Comparison of ENCODE assay signal across 26 mouse cellular contexts in genomic region chr9:46672050-46672449, GRCm38 (mm10).
DNase-seq lines count a peak whose midpoint lies in the region; ATAC-seq and TF ChIP-seq lines count a peak whose summit lies in the region.
"Had no signal": no experiment of that assay in that cellular context is flagged by ENCODE, and none has a peak within 500 bp of the region (broad histone marks: within the 10 kb centered on the region; RNA-seq: fewer than 3 reads in every experiment).

No protein-coding gene starts in this region.

- no peaks in the 10 kb centered on the region for H3K27me3 ChIP-seq in forebrain, embryonic 11.5 days (ENCODE audit: control insufficient read depth, insufficient read depth, low read length)
- no peaks in the 10 kb centered on the region for H3K27me3 ChIP-seq in forebrain, embryonic 14.5 days (replicated peaks; ENCODE audit: control insufficient read depth, insufficient read depth, low read length)
- H3K27me3 ChIP-seq in kidney, embryonic 14.5 days (ENCODE audit: control insufficient read depth, insufficient read depth, low read length), result no peaks in the 10 kb centered on the region
- no peaks in the 10 kb centered on the region for H3K27me3 ChIP-seq in kidney, postnatal 0 days (ENCODE audit: insufficient read depth, low read length)
- H3K27me3 ChIP-seq: embryonic facial prominence, embryonic 13.5 days; embryonic facial prominence, embryonic 15.5 days; forebrain, embryonic 13.5 days had no signal

- no peak overlapping the region for H3K4me3 ChIP-seq in forebrain, embryonic 11.5 days (ENCODE audit: low read depth, low read length)
- no peak overlapping the region for H3K4me3 ChIP-seq in forebrain, embryonic 14.5 days (ENCODE audit: low read depth, low read length)
- no peak overlapping the region for H3K4me3 ChIP-seq in kidney, embryonic 14.5 days (ENCODE audit: low read length)
- H3K4me3 ChIP-seq in kidney, postnatal 0 days (replicated peaks; ENCODE audit: low read depth, low read length), result no peak overlapping the region
- H3K4me3 ChIP-seq: embryonic facial prominence, embryonic 13.5 days; embryonic facial prominence, embryonic 15.5 days; erythroblast, embryonic 14.5 days; forebrain, embryonic 10.5 days; forebrain, embryonic 13.5 days had no signal

- H3K36me3 ChIP-seq in forebrain, embryonic 11.5 days (ENCODE audit: control insufficient read depth, insufficient read depth, low read length), result no peaks in the 10 kb centered on the region
- no peaks in the 10 kb centered on the region for H3K36me3 ChIP-seq in forebrain, embryonic 14.5 days (ENCODE audit: control insufficient read depth, insufficient read depth, low read length)
- no peaks in the 10 kb centered on the region for H3K36me3 ChIP-seq in kidney, embryonic 14.5 days (ENCODE audit: control insufficient read depth, insufficient read depth, low read length)
- H3K36me3 ChIP-seq in kidney, postnatal 0 days (ENCODE audit: insufficient read depth, low read length), result no peaks in the 10 kb centered on the region
- H3K36me3 ChIP-seq: embryonic facial prominence, embryonic 13.5 days; embryonic facial prominence, embryonic 15.5 days; forebrain, embryonic 10.5 days; G1E had no signal

- 55% methylated on average over 3 of the region's 3 CpGs for WGBS in forebrain, embryonic 11.5 days
- 39% methylated on average over 3 of the region's 3 CpGs for WGBS in forebrain, embryonic 14.5 days
- WGBS in kidney, embryonic 14.5 days, result 6% methylated on average over 3 of the region's 3 CpGs
- WGBS in kidney, postnatal 0 days, result 6% methylated on average over 3 of the region's 3 CpGs

- ATAC-seq in forebrain, embryonic 11.5 days (replicated peaks; ENCODE audit: low FRiP score), result no peak
- no peak for ATAC-seq in forebrain, embryonic 14.5 days
- peak; percentile 66 for ATAC-seq in kidney, embryonic 14.5 days (ENCODE audit: low FRiP score, low TSS enrichment)
- ATAC-seq in kidney, postnatal 0 days (replicated peaks; ENCODE audit: low FRiP score, low read depth), result no peak
- ATAC-seq: activated CD4-positive, CD25-positive, alpha-beta regulatory T cell, adult 4 months; CD4-positive, CD25-positive, alpha-beta regulatory T cell, adult 4 months; forebrain, embryonic 13.5 days; Patski had no signal

- no peak for TF ChIP-seq CTCF in kidney, postnatal 0 days (IDR thresholded peaks at IDR 0.05; ENCODE audit: low read depth)

- no peak overlapping the region for H3K9ac ChIP-seq in forebrain, embryonic 11.5 days (ENCODE audit: low read length)
- no peak overlapping the region for H3K9ac ChIP-seq in forebrain, embryonic 14.5 days (ENCODE audit: low read length)
- no peak overlapping the region for H3K9ac ChIP-seq in kidney, embryonic 14.5 days (ENCODE audit: low read depth, low read length)
- H3K9ac ChIP-seq in kidney, postnatal 0 days (ENCODE audit: low read depth, low read length), result no peak overlapping the region
- H3K9ac ChIP-seq: embryonic facial prominence, embryonic 13.5 days; embryonic facial prominence, embryonic 15.5 days; forebrain, embryonic 13.5 days had no signal

- peak; percentile 19 for DNase-seq in forebrain, embryonic 11.5 days (ENCODE audit: low spot score)
- DNase-seq in forebrain, embryonic 14.5 days (ENCODE audit: low spot score), result no peak
- no peak for DNase-seq in kidney, adult 11 months
- peak; percentile 76 for DNase-seq in kidney, postnatal 0 days (ENCODE audit: low spot score)
- DNase-seq in kidney, adult 18-20 months, result no peak
- DNase-seq in forelimb bud, embryonic 11.5 days (ENCODE audit: low read depth, low spot score), result peak; percentile 65
- no peak for DNase-seq in embryo, embryonic 9.5 days (ENCODE audit: extremely low spot score)
- DNase-seq: adrenal gland, adult 8-10 months; adrenal gland, postnatal 14 days; adrenal gland, postnatal 36 days; B cell, adult 2 months; cerebellum, adult 11-12 months; cerebellum, adult 2 months; cerebellum, adult 9-10 months; cerebellum, postnatal 10 days; cerebellum, postnatal 25 days had no signal

- no peak overlapping the region for H3K27ac ChIP-seq in forebrain, embryonic 11.5 days (ENCODE audit: low read depth, low read length)
- H3K27ac ChIP-seq in forebrain, embryonic 14.5 days (ENCODE audit: low read depth, low read length), result no peak overlapping the region
- no peak overlapping the region for H3K27ac ChIP-seq in kidney, embryonic 14.5 days (ENCODE audit: low read depth, low read length)
- H3K27ac ChIP-seq in kidney, postnatal 0 days, result no peak overlapping the region
- H3K27ac ChIP-seq: embryonic facial prominence, embryonic 13.5 days; embryonic facial prominence, embryonic 15.5 days; forebrain, embryonic 10.5 days; forebrain, embryonic 13.5 days had no signal

- H3K4me1 ChIP-seq in forebrain, embryonic 11.5 days (replicated peaks; ENCODE audit: control insufficient read depth, insufficient read depth, low read length), result no peaks in the 10 kb centered on the region
- no peaks in the 10 kb centered on the region for H3K4me1 ChIP-seq in forebrain, embryonic 14.5 days (ENCODE audit: control insufficient read depth, insufficient read depth, low read length)
- no peaks in the 10 kb centered on the region for H3K4me1 ChIP-seq in kidney, embryonic 14.5 days (ENCODE audit: control insufficient read depth, insufficient read depth, low read length)
- no peaks in the 10 kb centered on the region for H3K4me1 ChIP-seq in kidney, postnatal 0 days (replicated peaks; ENCODE audit: insufficient read depth, low read length)
- H3K4me1 ChIP-seq: embryonic facial prominence, embryonic 13.5 days; embryonic facial prominence, embryonic 15.5 days; forebrain, embryonic 10.5 days; forebrain, embryonic 13.5 days had no signal

- H3K9me3 ChIP-seq in forebrain, embryonic 11.5 days (ENCODE audit: control insufficient read depth, low read length), result no peaks in the 10 kb centered on the region
- H3K9me3 ChIP-seq in forebrain, embryonic 14.5 days (replicated peaks; ENCODE audit: control insufficient read depth, low read length), result no peaks in the 10 kb centered on the region
- H3K9me3 ChIP-seq in kidney, embryonic 14.5 days (ENCODE audit: control insufficient read depth, low read length), result no peaks in the 10 kb centered on the region; the same call in 1 of the 2 replicates
- no peaks in the 10 kb centered on the region for H3K9me3 ChIP-seq in kidney, postnatal 0 days (replicated peaks; ENCODE audit: low read length)
- H3K9me3 ChIP-seq: embryonic facial prominence, embryonic 13.5 days; embryonic facial prominence, embryonic 15.5 days; forebrain, embryonic 10.5 days; forebrain, embryonic 13.5 days had no signal

- H3K4me2 ChIP-seq in forebrain, embryonic 11.5 days (ENCODE audit: low read depth, low read length, severe bottlenecking), result no peak overlapping the region
- no peak overlapping the region for H3K4me2 ChIP-seq in forebrain, embryonic 14.5 days (ENCODE audit: low read length)
- no peak overlapping the region for H3K4me2 ChIP-seq in kidney, embryonic 14.5 days (replicated peaks; ENCODE audit: low read depth, low read length)
- no peak overlapping the region for H3K4me2 ChIP-seq in kidney, postnatal 0 days (ENCODE audit: low read length)
- H3K4me2 ChIP-seq: embryonic facial prominence, embryonic 13.5 days; embryonic facial prominence, embryonic 15.5 days; forebrain, embryonic 13.5 days had no signal

Comparison
In these comparisons a context has a peak if more than half of its experiments do, and no peak if none do; other contexts are left out.
1. DNase-seq: peak in forebrain, embryonic 11.5 days (single experiment), kidney, postnatal 0 days (single experiment) and forelimb bud, embryonic 11.5 days (single experiment); none in forebrain, embryonic 14.5 days (single experiment), kidney, adult 11 months (single experiment), kidney, adult 18-20 months (single experiment) and embryo, embryonic 9.5 days (single experiment).